Mouse (Mus musculus) liver, embryonic 14.5 days (tissue): ENCODE results near the gene Plk3. TPM values are rescaled to one million over a fixed set of nuclear protein-coding genes. Genes with fewer than 3 reads are reported as not detected.
"Not testable (repeated sequence)": the region's sequence is repeated elsewhere in the genome, so short reads cannot be mapped to it uniquely, and the experiment has no call there.

ENCODE experiments used
- ATAC-seq: fragments of 200-750 bp; cut with Nextera tagmentation; 2 replicates; pipeline ENCODE4 v1.8.0; 2017; ENCODE audit warnings: moderate number of reproducible peaks, mild to moderate bottlenecking, moderate library complexity; ENCODE audit not compliant: insufficient read depth
- DNase-seq, 3 experiments: peaks; one replicate each; pipeline ENCODE4 v3.0.0-alpha.2; 2012 to 2013; ENCODE audit warnings: low read depth in 3 of 3, low spot score in 3 of 3
- H3K27ac ChIP-seq: fragments of 300-500 bp; sonication (generic); 2 replicates; pipeline ENCODE4 v1.5.1; 2014; ENCODE audit warnings: moderate library complexity, mild to moderate bottlenecking, control low read depth, inconsistent platforms
- H3K27me3 ChIP-seq: fragments of 300-500 bp; sonication (generic); 2 replicates; pipeline ENCODE4 v1.6.1; 2014; ENCODE audit warnings: mild to moderate bottlenecking, low read length, moderate library complexity; ENCODE audit not compliant: control insufficient read depth, insufficient read depth
- H3K36me3 ChIP-seq: fragments of 300-500 bp; sonication (generic); replicated peaks from 2 replicates; pipeline ENCODE4 v1.6.1; 2014; ENCODE audit warnings: low read depth; ENCODE audit not compliant: control insufficient read depth, insufficient read depth
- H3K4me1 ChIP-seq, 2 experiments: fragments of 200-500 bp in 1 of 2; fragments of 300-500 bp in 1 of 2; sonication (generic) in 1 of 2; replicated peaks; 2 replicates each; pipeline ENCODE4 v1.6.1; 2012 to 2014; ENCODE audit warnings: antibody characterized with exemption in 1 of 2, inconsistent platforms in 1 of 2, low read length in 1 of 2; ENCODE audit not compliant: control insufficient read depth in 2 of 2, insufficient read depth in 2 of 2
- H3K4me2 ChIP-seq: fragments of 300-500 bp; sonication (generic); 2 replicates; pipeline ENCODE4 v1.6.1; 2014; ENCODE audit warnings: low read depth, mild to moderate bottlenecking, control low read depth, moderate library complexity
- H3K4me3 ChIP-seq, 2 experiments: fragments of 200-500 bp in 1 of 2; fragments of 300-500 bp in 1 of 2; sonication (generic) in 1 of 2; 2 replicates each; pipeline ENCODE4 v1.5.1; 2012 to 2014; ENCODE audit warnings: low read depth in 2 of 2, low read length in 2 of 2, mild to moderate bottlenecking in 2 of 2, control low read depth in 1 of 2, inconsistent platforms in 1 of 2, moderate library complexity in 1 of 2; ENCODE audit not compliant: insufficient read depth in 1 of 2
- H3K9ac ChIP-seq: fragments of 300-500 bp; sonication (generic); replicated peaks from 2 replicates; pipeline ENCODE4 v1.6.1; 2014; ENCODE audit warnings: mild to moderate bottlenecking, control low read depth, moderate library complexity
- H3K9me3 ChIP-seq: fragments of 300-500 bp; sonication (generic); 2 replicates; pipeline ENCODE4 v1.6.1; 2016; ENCODE audit warnings: low read length, mixed read lengths; ENCODE audit not compliant: control insufficient read depth
- CTCF ChIP-seq: IDR thresholded peaks from 2 replicates; pipeline ENCODE4 v1.5.1; 2016; ENCODE audit warnings: antibody characterized with exemption, low read depth, control low read depth
- EP300 ChIP-seq: IDR thresholded peaks from 2 replicates; pipeline ENCODE4 v1.6.1; 2016; ENCODE audit warnings: antibody characterized with exemption, low read depth
- WGBS: fragments of 180-500 bp; shearing (Covaris S2); extraction: QIAGEN DNeasy Blood & Tissue Kit; methylation state at CpG from one replicate; pipeline ENCODE4 v1.1.7; 2014; ENCODE audit not compliant: insufficient replicate concordance; 5-methylcytosine and 5-hydroxymethylcytosine counted together
- polyA plus RNA-seq, 2 experiments: library from polyadenylated mRNA; depleted of rRNA in 1 of 2; stranded (reverse) in 1 of 2; unstranded in 1 of 2; fragments of >200 nt; fragmentation: Nextera tagmentation in 1 of 2; extraction: Ambion mirVana in 1 of 2; gene quantifications; 2 replicates each; pipeline versions ENCODE4 v1.2.1 to v1.2.3; 2012 to 2014

Gene Plk3
- polyA plus RNA-seq (2012; rRNA removed): 1.7 and 2.0 TPM in 2 replicates
- 1.1 TPM in 2 replicates for polyA plus RNA-seq (2014; fragmentation: Nextera tagmentation; extraction: Ambion mirVana)

GRCm38 (mm10) chr4:117133817-117134600, at the start of gene Plk3:
Gene Plk3, minus strand, starts transcription at chr4:117133963.
- peak within 1 kb of the TSS; percentile 55 for H3K9ac ChIP-seq
- H3K4me1 ChIP-seq: peaks cover 5 to 22% of the 10 kb centered on the region in 2 experiments
- no peaks in the 10 kb centered on the region for H3K36me3 ChIP-seq
- H3K27ac ChIP-seq: no peak within 1 kb of the TSS; the same call in 1 of the 2 replicates
- ATAC-seq (peak; percentile 82), DNase-seq (peak; percentile 89 to 94 (median 91))
- H3K4me3 ChIP-seq: peak within 1 kb of the TSS; percentile 69 to 77
- TF ChIP-seq CTCF (no peak), EP300 (no peak)
- WGBS: 3% methylated on average over 48 of the region's 48 CpGs
- H3K9me3 ChIP-seq: no peaks in the 10 kb centered on the region
- H3K27me3 ChIP-seq: peaks cover 13% of the 10 kb centered on the region
- peak within 1 kb of the TSS; percentile 76 for H3K4me2 ChIP-seq

- peak overlapping the region; percentile 84 for H3K4me2 ChIP-seq
- not testable (repeated sequence) for H3K27ac ChIP-seq, H3K27me3 ChIP-seq, H3K9me3 ChIP-seq
- 11% methylated on average over 9 of the region's 9 CpGs for WGBS
- H3K36me3 ChIP-seq: peaks cover 22% of the 10 kb centered on the region
- H3K9ac ChIP-seq: peak overlapping the region; percentile 66
- DNase-seq (peak in 2 of 3 experiments; percentile 12 to 32), ATAC-seq (peak; percentile 56)
- H3K4me1 ChIP-seq: peaks cover 10 to 11% of the 10 kb centered on the region in 2 experiments
- peak overlapping the region; percentile 95 to 97 for H3K4me3 ChIP-seq
Observed at GRCm38 (mm10) chr4:117182759-117183096, 49.0 kb upstream of the Plk3 start.

- no peak for TF ChIP-seq CTCF
- TF ChIP-seq EP300: no peak
- 1% methylated on average over 42 of the region's 42 CpGs for WGBS
Observed at GRCm38 (mm10) chr4:117181863-117182758, 48.3 kb upstream of the Plk3 start, which contains the start of gene Kif2c. Gene Kif2c, minus strand, starts transcription at chr4:117182639.

GRCm38 (mm10) chr4:117169936-117170335, 36.2 kb upstream of the Plk3 start:
- ATAC-seq (no peak), DNase-seq (no peak)
- TF ChIP-seq EP300 (no peak), CTCF (no peak)
- Histone ChIP-seq H3K27ac (no peak overlapping the region), H3K27me3 (no peaks in the 10 kb centered on the region), H3K9me3 (no peaks in the 10 kb centered on the region), H3K36me3 (peaks cover 94% of the 10 kb centered on the region), H3K4me2 (no peak overlapping the region), H3K4me3 (no peak overlapping the region), H3K9ac (no peak overlapping the region), H3K4me1 (no peaks in the 10 kb centered on the region)
- 85% methylated on average over 5 of the region's 5 CpGs for WGBS

More at GRCm38 (mm10) chr4:117181863-117182758, 48.3 kb upstream of the Plk3 start, which contains the start of gene Kif2c:
- H3K9ac ChIP-seq: peak within 1 kb of the TSS; percentile 85
- peaks cover 28% of the 10 kb centered on the region for H3K36me3 ChIP-seq
- DNase-seq (peak; percentile 84 to 87 (median 86)), ATAC-seq (peak; percentile 97)
- no peaks in the 10 kb centered on the region for H3K9me3 ChIP-seq
- H3K27me3 ChIP-seq: no peaks in the 10 kb centered on the region
- peak within 1 kb of the TSS; percentile 68 for H3K27ac ChIP-seq
- peak within 1 kb of the TSS; percentile 95 to 97 for H3K4me3 ChIP-seq
- H3K4me2 ChIP-seq: peak within 1 kb of the TSS; percentile 84
- H3K4me1 ChIP-seq: peaks cover 10 to 11% of the 10 kb centered on the region in 2 experiments
